ENCODE assay signal across 8 mouse cellular contexts in the genomic region with DNA sequence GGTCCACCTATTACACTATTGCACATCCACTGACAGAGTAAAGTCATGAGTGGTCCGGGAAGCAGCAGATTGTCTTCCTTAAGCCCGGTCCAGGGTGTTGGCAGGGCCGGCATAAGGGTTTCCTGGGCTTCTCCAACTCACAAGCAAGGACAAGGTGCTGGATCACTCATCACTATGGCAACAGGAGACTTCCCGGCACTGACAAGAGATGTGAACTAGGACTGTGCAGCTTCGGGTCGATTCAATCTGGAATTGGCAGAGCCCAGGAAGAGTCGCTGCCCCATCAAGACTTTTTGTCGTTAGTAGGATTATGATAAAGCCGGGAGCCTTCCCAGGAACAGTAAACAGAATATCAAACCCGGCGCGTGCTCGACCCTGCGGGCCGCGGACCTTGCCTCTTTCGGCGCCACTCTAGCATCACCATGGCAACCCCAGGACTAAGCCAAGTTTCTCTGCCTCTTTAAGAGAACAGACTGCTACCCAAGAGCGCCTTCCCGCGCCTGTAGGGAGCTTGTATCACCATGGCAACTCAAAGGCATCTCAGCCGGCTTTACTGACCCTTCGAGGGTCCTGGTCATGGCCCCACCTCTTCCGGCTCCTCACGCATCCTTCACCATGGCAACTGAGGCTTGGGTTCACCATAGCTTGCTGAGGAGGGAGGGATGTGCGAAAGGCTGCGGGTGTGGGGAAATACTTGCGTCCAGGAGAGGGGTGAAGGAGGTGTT.
DNase-seq lines count a peak whose midpoint lies in the region; ATAC-seq lines count a peak whose summit lies in the region.

No protein-coding gene starts in this region.

- peak overlapping the region; percentile 72 for H3K27ac ChIP-seq in forebrain, embryonic 15.5 days (replicated peaks)
- no peak overlapping the region for H3K27ac ChIP-seq in kidney, embryonic 14.5 days (ENCODE audit: low read depth, low read length)
- H3K27ac ChIP-seq in limb, embryonic 12.5 days: no peak overlapping the region

- H3K9ac ChIP-seq in forebrain, embryonic 15.5 days (replicated peaks): peak overlapping the region; percentile 48
- no peak overlapping the region for H3K9ac ChIP-seq in kidney, embryonic 14.5 days (ENCODE audit: low read depth, low read length)
- peak overlapping the region; percentile 44 for H3K9ac ChIP-seq in limb, embryonic 12.5 days (replicated peaks)

- peak; percentile 45 for DNase-seq in adrenal gland, postnatal 14 days
- no peak for DNase-seq in adrenal gland, postnatal 25 days
- peak; percentile 52 to 63 for DNase-seq in cerebellum, adult 18-20 months
- peak; percentile 57 for DNase-seq in right cerebral cortex, postnatal 14 days

- H3K27me3 ChIP-seq in forebrain, embryonic 15.5 days: no peaks in the 10 kb centered on the region
- no peaks in the 10 kb centered on the region for H3K27me3 ChIP-seq in kidney, embryonic 14.5 days (ENCODE audit: control insufficient read depth, insufficient read depth, low read length)
- H3K27me3 ChIP-seq in limb, embryonic 12.5 days: peaks cover 8% of the 10 kb centered on the region

- H3K4me2 ChIP-seq in forebrain, embryonic 15.5 days (replicated peaks): peak overlapping the region; percentile 84
- H3K4me2 ChIP-seq in kidney, embryonic 14.5 days (replicated peaks; ENCODE audit: low read depth, low read length): peak overlapping the region; percentile 52
- peak overlapping the region; percentile 73 for H3K4me2 ChIP-seq in limb, embryonic 12.5 days

- no peaks in the 10 kb centered on the region for H3K9me3 ChIP-seq in forebrain, embryonic 15.5 days
- no peaks in the 10 kb centered on the region for H3K9me3 ChIP-seq in kidney, embryonic 14.5 days (ENCODE audit: control insufficient read depth, low read length)
- no peaks in the 10 kb centered on the region for H3K9me3 ChIP-seq in limb, embryonic 12.5 days

- no peaks in the 10 kb centered on the region for H3K36me3 ChIP-seq in forebrain, embryonic 15.5 days
- no peaks in the 10 kb centered on the region for H3K36me3 ChIP-seq in kidney, embryonic 14.5 days (ENCODE audit: control insufficient read depth, insufficient read depth, low read length)
- H3K36me3 ChIP-seq in limb, embryonic 12.5 days: no peaks in the 10 kb centered on the region

- peak overlapping the region; percentile 48 for H3K4me3 ChIP-seq in forebrain, embryonic 15.5 days
- peak overlapping the region; percentile 27 for H3K4me3 ChIP-seq in kidney, embryonic 14.5 days (ENCODE audit: low read length)
- H3K4me3 ChIP-seq in limb, embryonic 12.5 days (replicated peaks): peak overlapping the region; percentile 39

- H3K4me1 ChIP-seq in forebrain, embryonic 15.5 days: peaks cover 11% of the 10 kb centered on the region
- H3K4me1 ChIP-seq in kidney, embryonic 14.5 days (ENCODE audit: control insufficient read depth, insufficient read depth, low read length): peaks cover 6% of the 10 kb centered on the region; the same call in 1 of the 2 replicates
- peaks cover 22% of the 10 kb centered on the region for H3K4me1 ChIP-seq in limb, embryonic 12.5 days (replicated peaks)

- peak; percentile 96 for ATAC-seq in forebrain, embryonic 15.5 days (replicated peaks)
- ATAC-seq in kidney, embryonic 14.5 days (ENCODE audit: low FRiP score, low TSS enrichment): peak; percentile 74
- peak; percentile 85 for ATAC-seq in limb, embryonic 12.5 days (ENCODE audit: insufficient number of reproducible peaks, insufficient read depth, low FRiP score, low TSS enrichment, low read depth)
- ATAC-seq in activated CD4-positive, CD25-positive, alpha-beta regulatory T cell, adult 4 months: no peak

- WGBS in forebrain, embryonic 15.5 days: under 1% methylated on average over 28 of the region's 28 CpGs
- 2% methylated on average over 28 of the region's 28 CpGs for WGBS in kidney, embryonic 14.5 days
- WGBS in limb, embryonic 12.5 days: 2% methylated on average over 28 of the region's 28 CpGs
